19 mouse cellular contexts compared by ENCODE assay signal in genomic region chr5:45874284-45875030, GRCm38 (mm10).
"Had no signal": no experiment of that assay in that cellular context is flagged by ENCODE, and none has a peak within 500 bp of the region (broad histone marks: within the 10 kb centered on the region; RNA-seq: fewer than 3 reads in every experiment).

No protein-coding gene starts in this region.

- ATAC-seq: liver, postnatal 0 days; midbrain, embryonic 15.5 days had no signal

- H3K4me3 ChIP-seq: lung, embryonic 15.5 days; megakaryocyte, embryonic 14.5 days; midbrain, embryonic 12.5 days; midbrain, embryonic 15.5 days; neural tube, embryonic 13.5 days; neural tube, embryonic 15.5 days had no signal

- H3K9me3 ChIP-seq: lung, embryonic 15.5 days; megakaryocyte, embryonic 14.5 days; midbrain, embryonic 12.5 days; midbrain, embryonic 15.5 days; neural tube, embryonic 13.5 days; neural tube, embryonic 15.5 days had no signal

- H3K27ac ChIP-seq: lung, embryonic 15.5 days; macrophage; midbrain, embryonic 12.5 days; midbrain, embryonic 15.5 days; neural tube, embryonic 13.5 days; neural tube, embryonic 15.5 days had no signal

- DNase-seq: liver, postnatal 0 days; lung, adult 2 months; lung, postnatal 14 days; lung, postnatal 36 days; retina, postnatal 1 day; right cerebral cortex, adult 18-20 months; right cerebral cortex, postnatal 25 days; right cerebral cortex, postnatal 4 days; spleen, adult 18-20 months; thymus, adult 18-20 months; thymus, postnatal 14 days; thymus, postnatal 36 days had no signal

- H3K9ac ChIP-seq: liver, postnatal 0 days; lung, embryonic 15.5 days; midbrain, embryonic 12.5 days; midbrain, embryonic 15.5 days; neural tube, embryonic 13.5 days; neural tube, embryonic 15.5 days had no signal

- H3K36me3 ChIP-seq: lung, embryonic 15.5 days; midbrain, embryonic 12.5 days; midbrain, embryonic 15.5 days; neural tube, embryonic 13.5 days; neural tube, embryonic 15.5 days had no signal

- H3K4me2 ChIP-seq: lung, embryonic 15.5 days; midbrain, embryonic 12.5 days; midbrain, embryonic 15.5 days; neural tube, embryonic 13.5 days; neural tube, embryonic 15.5 days had no signal

- H3K27me3 ChIP-seq: lung, embryonic 15.5 days; megakaryocyte, embryonic 14.5 days; midbrain, embryonic 12.5 days; midbrain, embryonic 15.5 days; neural tube, embryonic 13.5 days; neural tube, embryonic 15.5 days had no signal

- H3K4me1 ChIP-seq: lung, embryonic 15.5 days; midbrain, embryonic 12.5 days; midbrain, embryonic 15.5 days; neural tube, embryonic 13.5 days; neural tube, embryonic 15.5 days had no signal
